Mouse (Mus musculus) C2C12 (cell line): ENCODE data around the gene Smg6.

Experiments used
- CTCF ChIP-seq: IDR thresholded peaks from one replicate; pipeline ENCODE4 v1.5.1; 2011; ENCODE audit not compliant: control insufficient read depth, insufficient read depth, insufficient read length
- FOSL1 ChIP-seq: IDR thresholded peaks from one replicate; pipeline ENCODE4 v1.8.0; 2011; ENCODE audit warnings: mild to moderate bottlenecking, low read length; ENCODE audit not compliant: poor library complexity, insufficient read depth, severe bottlenecking
- MAX ChIP-seq: IDR thresholded peaks from one replicate; pipeline ENCODE4 v1.6.1; 2011; ENCODE audit warnings: mild to moderate bottlenecking, control low read depth
- USF1 ChIP-seq: IDR thresholded peaks from one replicate; pipeline ENCODE4 v1.6.1; 2011; ENCODE audit warnings: low read depth, mild to moderate bottlenecking, control low read depth, moderate library complexity

DNA sequence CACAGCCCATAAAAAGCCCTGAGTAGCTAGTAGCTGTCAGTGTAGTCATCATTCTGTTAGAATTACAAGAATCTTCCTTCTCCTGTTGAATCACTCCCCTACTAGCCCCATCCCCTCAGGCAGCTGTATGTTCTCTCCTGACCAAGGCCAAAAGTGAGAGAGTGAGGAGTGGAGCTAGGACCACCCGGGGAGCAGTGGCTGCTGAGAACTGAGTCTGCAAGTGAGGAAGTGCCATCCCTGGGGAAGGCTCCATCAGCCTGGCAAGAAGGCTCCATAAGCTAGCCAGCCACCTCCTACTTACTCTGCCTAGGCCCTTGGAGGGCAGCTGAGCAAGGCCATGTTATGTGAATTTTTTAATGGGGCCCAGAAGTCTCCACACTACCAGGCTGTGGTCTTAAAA is 216.3 kb downstream of the Smg6 start:
- no peak for TF ChIP-seq FOSL1
- TF ChIP-seq CTCF, result no peak
- TF ChIP-seq USF1, result no peak
- TF ChIP-seq MAX, result no peak
